Comparison of ENCODE assay signal across 9 mouse cellular contexts in genomic region chr8:111740301-111740711, GRCm38 (mm10). TPM values are rescaled to one million over a fixed set of nuclear protein-coding genes. Genes with fewer than 3 reads are reported as not detected.
DNase-seq lines count a peak whose midpoint lies in the region; ATAC-seq lines count a peak whose summit lies in the region.
"Had no signal": no experiment of that assay in that cellular context is flagged by ENCODE, and none has a peak within 500 bp of the region (broad histone marks: within the 10 kb centered on the region; RNA-seq: fewer than 3 reads in every experiment).

No protein-coding gene starts in this region.

- 57% methylated on average over 7 of the region's 7 CpGs for WGBS in stomach, embryonic 16.5 days

- no peaks in the 10 kb centered on the region for H3K27me3 ChIP-seq in stomach, embryonic 16.5 days (ENCODE audit: control insufficient read depth, insufficient read depth, low read length)
- H3K27me3 ChIP-seq: embryonic facial prominence, embryonic 15.5 days had no signal

- peaks cover 71% of the 10 kb centered on the region for H3K4me1 ChIP-seq in stomach, embryonic 16.5 days (ENCODE audit: control insufficient read depth, insufficient read depth, low read length)

- peak; percentile 20 for DNase-seq in cerebellum, adult 11 months
- no peak for DNase-seq in cerebellum, postnatal 36 days
- peak; percentile 47 for DNase-seq in testis, postnatal 10 days (ENCODE audit: low spot score)
- no peak for DNase-seq in testis, postnatal 14 days (ENCODE audit: low spot score)
- peak; percentile 87 for DNase-seq in kidney, adult 9 months
- no peak for DNase-seq in thymus, postnatal 14 days
- DNase-seq in urinary bladder, postnatal 36 days (ENCODE audit: low spot score in 2 of 2) = no peak

- H3K9ac ChIP-seq in stomach, embryonic 16.5 days (ENCODE audit: low read length) = peak overlapping the region; percentile 51
- H3K9ac ChIP-seq: embryonic facial prominence, embryonic 15.5 days had no signal

- H3K36me3 ChIP-seq in stomach, embryonic 16.5 days (ENCODE audit: control insufficient read depth, insufficient read depth, low read length) = no peaks in the 10 kb centered on the region
- H3K36me3 ChIP-seq: embryonic facial prominence, embryonic 15.5 days had no signal

- no peak overlapping the region for H3K4me3 ChIP-seq in stomach, embryonic 16.5 days (replicated peaks; ENCODE audit: low read length)
- H3K4me3 ChIP-seq: embryonic facial prominence, embryonic 15.5 days had no signal

- H3K27ac ChIP-seq in stomach, embryonic 16.5 days (ENCODE audit: low read length) = peak overlapping the region; percentile 1; the same call in 1 of the 2 replicates

- H3K9me3 ChIP-seq in stomach, embryonic 16.5 days (replicated peaks; ENCODE audit: control insufficient read depth, low read length) = no peaks in the 10 kb centered on the region
- H3K9me3 ChIP-seq: embryonic facial prominence, embryonic 15.5 days had no signal

- no peak overlapping the region for H3K4me2 ChIP-seq in stomach, embryonic 16.5 days (ENCODE audit: low read depth, low read length)
- H3K4me2 ChIP-seq: embryonic facial prominence, embryonic 15.5 days had no signal

- ATAC-seq in stomach, embryonic 16.5 days (ENCODE audit: insufficient read depth, low FRiP score) = no peak

RNA-seq across cellular contexts. Expression of gene Bcar1, which starts 3.3 kb away (rescaled TPM):
- 38.5 and 44.6 TPM in 2 replicates for polyA plus RNA-seq in stomach, embryonic 16.5 days (2015; fragmentation: Nextera tagmentation; extraction: Ambion mirVana)

RNA-seq across cellular contexts. Expression of gene Ctrb1, which starts 49.5 kb away (rescaled TPM):
- polyA plus RNA-seq in stomach, embryonic 16.5 days (2015; fragmentation: Nextera tagmentation; extraction: Ambion mirVana) = 3,395 and 3,754 TPM in 2 replicates

Comparison
In these comparisons a context has a peak if more than half of its experiments do, and no peak if none do; other contexts are left out.
1. DNase-seq: peak in cerebellum, adult 11 months (single experiment), testis, postnatal 10 days (single experiment) and kidney, adult 9 months (single experiment); none in cerebellum, postnatal 36 days (0 of 2), testis, postnatal 14 days (single experiment), thymus, postnatal 14 days (single experiment) and urinary bladder, postnatal 36 days (0 of 2).